In genomic region chr7:110774077-110774476, GRCm38 (mm10) we compare ENCODE assay signal across 8 mouse cellular contexts. TPM values are rescaled to one million over a fixed set of nuclear protein-coding genes. Genes with fewer than 3 reads are reported as not detected.
DNase-seq lines count a peak whose midpoint lies in the region; ATAC-seq and TF ChIP-seq lines count a peak whose summit lies in the region.

No protein-coding gene starts in this region.

- no peak overlapping the region for H3K27ac ChIP-seq in forebrain, embryonic 13.5 days
- H3K27ac ChIP-seq in forebrain, embryonic 12.5 days, result no peak overlapping the region
- H3K27ac ChIP-seq in embryonic facial prominence, embryonic 13.5 days, result peak overlapping the region; percentile 80
- H3K27ac ChIP-seq in heart, embryonic 16.5 days (ENCODE audit: low read length), result peak overlapping the region; percentile 71
- H3K27ac ChIP-seq in limb, embryonic 14.5 days (replicated peaks; ENCODE audit: low read depth, low read length), result peak overlapping the region; percentile 67

- H3K9ac ChIP-seq in forebrain, embryonic 13.5 days, result no peak overlapping the region
- H3K9ac ChIP-seq in forebrain, embryonic 12.5 days, result no peak overlapping the region
- no peak overlapping the region for H3K9ac ChIP-seq in embryonic facial prominence, embryonic 13.5 days
- H3K9ac ChIP-seq in heart, embryonic 16.5 days (ENCODE audit: low read length), result peak overlapping the region; percentile 52
- no peak overlapping the region for H3K9ac ChIP-seq in limb, embryonic 14.5 days (ENCODE audit: low read depth, low read length, severe bottlenecking)

- 81% methylated on average over 1 of the region's 1 CpGs for WGBS in forebrain, embryonic 13.5 days
- WGBS in forebrain, embryonic 12.5 days, result 86% methylated on average over 1 of the region's 1 CpGs
- 95% methylated on average over 1 of the region's 1 CpGs for WGBS in embryonic facial prominence, embryonic 13.5 days
- 70% methylated on average over 1 of the region's 1 CpGs for WGBS in heart, embryonic 16.5 days
- 71% methylated on average over 1 of the region's 1 CpGs for WGBS in limb, embryonic 14.5 days

- no peaks in the 10 kb centered on the region for H3K36me3 ChIP-seq in forebrain, embryonic 13.5 days (ENCODE audit: poor library complexity, severe bottlenecking)
- H3K36me3 ChIP-seq in forebrain, embryonic 12.5 days (replicated peaks), result no peaks in the 10 kb centered on the region
- no peaks in the 10 kb centered on the region for H3K36me3 ChIP-seq in embryonic facial prominence, embryonic 13.5 days
- H3K36me3 ChIP-seq in heart, embryonic 16.5 days (ENCODE audit: control insufficient read depth, insufficient read depth), result no peaks in the 10 kb centered on the region
- H3K36me3 ChIP-seq in limb, embryonic 14.5 days (ENCODE audit: control insufficient read depth, insufficient read depth, low read length), result 0 out of 2 replicates have a peak, but pooled peaks cover 4% of the 10 kb centered on the region

- H3K9me3 ChIP-seq in forebrain, embryonic 13.5 days (replicated peaks), result no peaks in the 10 kb centered on the region
- H3K9me3 ChIP-seq in forebrain, embryonic 12.5 days, result no peaks in the 10 kb centered on the region
- H3K9me3 ChIP-seq in embryonic facial prominence, embryonic 13.5 days, result no peaks in the 10 kb centered on the region
- H3K9me3 ChIP-seq in heart, embryonic 16.5 days (replicated peaks; ENCODE audit: control insufficient read depth, low read length), result no peaks in the 10 kb centered on the region
- no peaks in the 10 kb centered on the region for H3K9me3 ChIP-seq in limb, embryonic 14.5 days (ENCODE audit: control insufficient read depth, low read length)

- H3K27me3 ChIP-seq in forebrain, embryonic 13.5 days, result peaks cover 8% of the 10 kb centered on the region
- peaks cover 18% of the 10 kb centered on the region for H3K27me3 ChIP-seq in forebrain, embryonic 12.5 days
- peaks cover 10% of the 10 kb centered on the region for H3K27me3 ChIP-seq in embryonic facial prominence, embryonic 13.5 days
- no peaks in the 10 kb centered on the region for H3K27me3 ChIP-seq in heart, embryonic 16.5 days (ENCODE audit: control insufficient read depth, insufficient read depth, low read length)
- 0 out of 2 replicates have a peak, but pooled peaks cover 8% of the 10 kb centered on the region for H3K27me3 ChIP-seq in limb, embryonic 14.5 days (ENCODE audit: control insufficient read depth, insufficient read depth, low read length)

- TF ChIP-seq POLR2A in limb, embryonic 14.5 days (IDR thresholded peaks at IDR 0.05; ENCODE audit: borderline replicate concordance, extremely low read depth, insufficient read depth, insufficient read length), result no peak

- ATAC-seq in forebrain, embryonic 13.5 days, result peak; percentile 43; the same call in 1 of the 2 replicates
- no peak for ATAC-seq in forebrain, embryonic 12.5 days (ENCODE audit: low FRiP score)
- ATAC-seq in embryonic facial prominence, embryonic 13.5 days (ENCODE audit: insufficient number of reproducible peaks, insufficient read depth, low FRiP score, low TSS enrichment, low read depth), result no peak
- peak; percentile 29 for ATAC-seq in heart, embryonic 16.5 days (replicated peaks; ENCODE audit: extremely low read depth, insufficient read depth, low FRiP score)
- no peak for ATAC-seq in limb, embryonic 14.5 days (ENCODE audit: low FRiP score, low read depth)
- no peak for ATAC-seq in granulocyte monocyte progenitor cell, adult 5-6 weeks (replicated peaks; ENCODE audit: poor library complexity, severe bottlenecking)

- H3K4me2 ChIP-seq in forebrain, embryonic 13.5 days, result 0 out of 2 replicates have a peak overlapping the region, but pooled peaks have one; percentile 2
- no peak overlapping the region for H3K4me2 ChIP-seq in forebrain, embryonic 12.5 days
- H3K4me2 ChIP-seq in embryonic facial prominence, embryonic 13.5 days, result peak overlapping the region; percentile 23
- peak overlapping the region; percentile 55 for H3K4me2 ChIP-seq in heart, embryonic 16.5 days (ENCODE audit: low read depth, low read length)
- H3K4me2 ChIP-seq in limb, embryonic 14.5 days (replicated peaks; ENCODE audit: low read depth, low read length, severe bottlenecking), result peak overlapping the region; percentile 23; the same call in 1 of the 2 replicates

- H3K4me1 ChIP-seq in forebrain, embryonic 13.5 days, result peaks cover 14% of the 10 kb centered on the region
- H3K4me1 ChIP-seq in forebrain, embryonic 12.5 days, result peaks cover under 1% of the 10 kb centered on the region; the same call in 1 of the 2 replicates
- H3K4me1 ChIP-seq in embryonic facial prominence, embryonic 13.5 days, result peaks cover 32% of the 10 kb centered on the region
- peaks cover 33% of the 10 kb centered on the region for H3K4me1 ChIP-seq in heart, embryonic 16.5 days (ENCODE audit: control insufficient read depth, insufficient read depth, low read length)
- peaks cover 20% of the 10 kb centered on the region for H3K4me1 ChIP-seq in limb, embryonic 14.5 days (ENCODE audit: control insufficient read depth, insufficient read depth, low read length)

- H3K4me3 ChIP-seq in forebrain, embryonic 13.5 days, result no peak overlapping the region
- H3K4me3 ChIP-seq in forebrain, embryonic 12.5 days (replicated peaks), result no peak overlapping the region
- H3K4me3 ChIP-seq in embryonic facial prominence, embryonic 13.5 days, result no peak overlapping the region; the same call in 1 of the 2 replicates
- peak overlapping the region; percentile 31 for H3K4me3 ChIP-seq in heart, embryonic 16.5 days (ENCODE audit: low read length)
- H3K4me3 ChIP-seq in limb, embryonic 14.5 days (replicated peaks; ENCODE audit: low read length), result no peak overlapping the region

- DNase-seq in 3T3-L1 (ENCODE audit: low read depth, low spot score), result peak; percentile 53
- no peak for DNase-seq in limb, embryonic 14.5 days (ENCODE audit: low spot score)
- DNase-seq in thymus, postnatal 25 days, result no peak

RNA-seq across cellular contexts. Expression of gene Ampd3, which starts 6.1 kb away (rescaled TPM):
- polyA plus RNA-seq in forebrain, embryonic 13.5 days (2015; fragmentation: Nextera tagmentation; extraction: Ambion mirVana), result 1.5 TPM in 2 replicates
- 0.94 and 1.2 TPM in 2 replicates for polyA plus RNA-seq in forebrain, embryonic 12.5 days (2016; fragmentation: Nextera tagmentation; extraction: Ambion mirVana)
- polyA plus RNA-seq in embryonic facial prominence, embryonic 13.5 days (2015; fragmentation: Nextera tagmentation; extraction: Ambion mirVana), result 3.5 and 6.2 TPM in 2 replicates
- 10.2 and 11.1 TPM in 2 replicates for polyA plus RNA-seq in heart, embryonic 16.5 days (2015; fragmentation: Nextera tagmentation; extraction: Ambion mirVana)
- polyA plus RNA-seq in limb, embryonic 14.5 days (2012; rRNA removed), result 6.6 and 7.0 TPM in 2 replicates
- polyA plus RNA-seq in limb, embryonic 14.5 days (2014; fragmentation: Nextera tagmentation; extraction: Ambion mirVana), result 6.9 and 7.1 TPM in 2 replicates
- total RNA-seq in granulocyte monocyte progenitor cell, adult 5-6 weeks (2014; fragmentation: Nextera tagmentation), result 3.5 and 6.2 TPM in 2 replicates
- 1.4 and 2.1 TPM in 2 replicates for total RNA-seq in granulocyte monocyte progenitor cell, adult 5-6 weeks (2017)

Comparison
In these comparisons a context has a peak if more than half of its experiments do, and no peak if none do; other contexts are left out.
1. ATAC-seq: peak in forebrain, embryonic 13.5 days (single experiment) and heart, embryonic 16.5 days (single experiment); none in forebrain, embryonic 12.5 days (single experiment), embryonic facial prominence, embryonic 13.5 days (single experiment), limb, embryonic 14.5 days (single experiment) and granulocyte monocyte progenitor cell, adult 5-6 weeks (single experiment).
2. H3K27ac ChIP-seq: peak in embryonic facial prominence, embryonic 13.5 days (single experiment), heart, embryonic 16.5 days (single experiment) and limb, embryonic 14.5 days (single experiment); none in forebrain, embryonic 13.5 days (single experiment) and forebrain, embryonic 12.5 days (single experiment).